Mouse (Mus musculus): ENCODE measurements around the gene Tmem53. TPM values are rescaled to one million over a fixed set of nuclear protein-coding genes. Genes with fewer than 3 reads are reported as not detected.

The Tmem53 gene
- polyA plus RNA-seq, 1 experiment from 2014 or later: 38.0 TPM

- Histone ChIP-seq H3K4me1 (ENCODE audit: control insufficient read depth in 2 of 2, insufficient read depth in 2 of 2, low read length in 2 of 2) (peaks cover 13 to 29% of the 10 kb centered on the region in 2 experiments), H3K4me2 (ENCODE audit: low read length) (peak overlapping the region; percentile 79), H3K4me3 (ENCODE audit: control insufficient read depth in 1 of 2, insufficient read depth in 1 of 2, low read depth in 1 of 2, low read length in 2 of 2) (peak overlapping the region; percentile 79 to 87), H3K9me3 (ENCODE audit: control insufficient read depth, low read length) (no peaks in the 10 kb centered on the region), H3K9ac (ENCODE audit: low read length) (peak overlapping the region; percentile 85), H3K36me3 (ENCODE audit: control insufficient read depth, insufficient read depth, low read length) (peaks cover 44% of the 10 kb centered on the region), H3K27ac (replicated peaks in 1 of 2; ENCODE audit: control insufficient read depth in 1 of 2, insufficient read depth in 1 of 2, low read depth in 2 of 2, low read length in 2 of 2) (peak overlapping the region; percentile 18 to 92; a peak in 3 of 4 replicates), H3K27me3 (ENCODE audit: control insufficient read depth, insufficient read depth, low read length) (no peaks in the 10 kb centered on the region)
- WGBS: 24% methylated on average over 25 of the region's 25 CpGs
- ATAC-seq (ENCODE audit: insufficient number of reproducible peaks, insufficient read depth, low FRiP score, low read depth): no peak
These were observed 36.7 kb downstream of the Tmem53 start for GRCm38 (mm10) chr4:117288277-117288926.

- Histone ChIP-seq H3K4me3 (ENCODE audit: control insufficient read depth in 1 of 2, insufficient read depth in 1 of 2, low read depth in 1 of 2, low read length in 2 of 2) (peak overlapping the region; percentile 79 to 87), H3K27ac (replicated peaks in 1 of 2; ENCODE audit: control insufficient read depth in 1 of 2, insufficient read depth in 1 of 2, low read depth in 2 of 2, low read length in 2 of 2) (peak overlapping the region; percentile 57 to 92), H3K4me2 (ENCODE audit: low read length) (peak overlapping the region; percentile 79), H3K9me3 (ENCODE audit: control insufficient read depth, low read length) (no peaks in the 10 kb centered on the region), H3K36me3 (ENCODE audit: control insufficient read depth, insufficient read depth, low read length) (peaks cover 38% of the 10 kb centered on the region), H3K9ac (ENCODE audit: low read length) (peak overlapping the region; percentile 85), H3K4me1 (ENCODE audit: control insufficient read depth in 2 of 2, insufficient read depth in 2 of 2, low read length in 2 of 2) (peaks cover 6 to 22% of the 10 kb centered on the region in 2 experiments), H3K27me3 (ENCODE audit: control insufficient read depth, insufficient read depth, low read length) (no peaks in the 10 kb centered on the region)
- WGBS: 1% methylated on average over 70 of the region's 80 CpGs
- peak; percentile 90 for ATAC-seq (ENCODE audit: insufficient number of reproducible peaks, insufficient read depth, low FRiP score, low read depth)
These were observed 37.4 kb downstream of the Tmem53 start for GRCm38 (mm10) chr4:117288927-117289801.

- Histone ChIP-seq H3K4me3 (ENCODE audit: control insufficient read depth in 1 of 2, insufficient read depth in 1 of 2, low read depth in 1 of 2, low read length in 2 of 2) (no peak overlapping the region), H3K36me3 (ENCODE audit: control insufficient read depth, insufficient read depth, low read length) (peaks cover 13% of the 10 kb centered on the region), H3K9me3 (ENCODE audit: control insufficient read depth, low read length) (no peaks in the 10 kb centered on the region), H3K4me2 (ENCODE audit: low read length) (no peak overlapping the region), H3K9ac (ENCODE audit: low read length) (no peak overlapping the region), H3K4me1 (ENCODE audit: control insufficient read depth in 2 of 2, insufficient read depth in 2 of 2, low read length in 2 of 2) (peaks cover 5 to 12% of the 10 kb centered on the region in 2 experiments; a peak in 3 of 4 replicates), H3K27me3 (ENCODE audit: control insufficient read depth, insufficient read depth, low read length) (no peaks in the 10 kb centered on the region), H3K27ac (replicated peaks in 1 of 2; ENCODE audit: control insufficient read depth in 1 of 2, insufficient read depth in 1 of 2, low read depth in 2 of 2, low read length in 2 of 2) (no peak overlapping the region)
- ATAC-seq (ENCODE audit: insufficient number of reproducible peaks, insufficient read depth, low FRiP score, low read depth): no peak
- 79% methylated on average over 2 of the region's 2 CpGs for WGBS
These were observed 39.9 kb downstream of the Tmem53 start for GRCm38 (mm10) chr4:117291696-117292095.

- Histone ChIP-seq H3K27me3 (ENCODE audit: control insufficient read depth, insufficient read depth, low read length) (peaks cover 14% of the 10 kb centered on the region; the same call in 1 of the 2 replicates), H3K27ac (replicated peaks in 1 of 2; ENCODE audit: control insufficient read depth in 1 of 2, insufficient read depth in 1 of 2, low read depth in 2 of 2, low read length in 2 of 2) (no peak overlapping the region), H3K9ac (ENCODE audit: low read length) (no peak overlapping the region), H3K4me3 (ENCODE audit: control insufficient read depth in 1 of 2, insufficient read depth in 1 of 2, low read depth in 1 of 2, low read length in 2 of 2) (no peak overlapping the region), H3K36me3 (ENCODE audit: control insufficient read depth, insufficient read depth, low read length) (no peaks in the 10 kb centered on the region), H3K9me3 (ENCODE audit: control insufficient read depth, low read length) (no peaks in the 10 kb centered on the region), H3K4me1 (ENCODE audit: control insufficient read depth in 2 of 2, insufficient read depth in 2 of 2, low read length in 2 of 2) (no peaks in the 10 kb centered on the region), H3K4me2 (ENCODE audit: low read length) (no peak overlapping the region)
- 83% methylated on average over 19 of the region's 19 CpGs for WGBS
- no peak for ATAC-seq (ENCODE audit: insufficient number of reproducible peaks, insufficient read depth, low FRiP score, low read depth)
These were observed 45.3 kb downstream of the Tmem53 start for GRCm38 (mm10) chr4:117296849-117297593.

- WGBS: 75% methylated on average over 9 of the region's 9 CpGs
- H3K27ac ChIP-seq (replicated peaks in 1 of 2; ENCODE audit: control insufficient read depth in 1 of 2, insufficient read depth in 1 of 2, low read depth in 2 of 2, low read length in 2 of 2): no peak overlapping the region
- peaks cover 16% of the 10 kb centered on the region; the same call in 1 of the 2 replicates for H3K27me3 ChIP-seq (ENCODE audit: control insufficient read depth, insufficient read depth, low read length)
- no peaks in the 10 kb centered on the region for H3K36me3 ChIP-seq (ENCODE audit: control insufficient read depth, insufficient read depth, low read length)
- ATAC-seq (ENCODE audit: insufficient number of reproducible peaks, insufficient read depth, low FRiP score, low read depth): no peak
- no peak overlapping the region for H3K4me2 ChIP-seq (ENCODE audit: low read length)
- H3K9me3 ChIP-seq (ENCODE audit: control insufficient read depth, low read length): no peaks in the 10 kb centered on the region
- no peak overlapping the region for H3K9ac ChIP-seq (ENCODE audit: low read length)
- no peak overlapping the region for H3K4me3 ChIP-seq (ENCODE audit: control insufficient read depth in 1 of 2, insufficient read depth in 1 of 2, low read depth in 1 of 2, low read length in 2 of 2)
- no peaks in the 10 kb centered on the region for H3K4me1 ChIP-seq (ENCODE audit: control insufficient read depth in 2 of 2, insufficient read depth in 2 of 2, low read length in 2 of 2)
These were observed 46.1 kb downstream of the Tmem53 start for GRCm38 (mm10) chr4:117297819-117298218.

GRCm38 (mm10) chr4:117299921-117300320, 48.2 kb downstream of the Tmem53 start:
- 79% methylated on average over 10 of the region's 10 CpGs for WGBS
- no peak overlapping the region for H3K27ac ChIP-seq (replicated peaks in 1 of 2; ENCODE audit: control insufficient read depth in 1 of 2, insufficient read depth in 1 of 2, low read depth in 2 of 2, low read length in 2 of 2)
- no peak overlapping the region for H3K4me3 ChIP-seq (ENCODE audit: control insufficient read depth in 1 of 2, insufficient read depth in 1 of 2, low read depth in 1 of 2, low read length in 2 of 2)
- H3K4me2 ChIP-seq (ENCODE audit: low read length): no peak overlapping the region
- no peaks in the 10 kb centered on the region for H3K36me3 ChIP-seq (ENCODE audit: control insufficient read depth, insufficient read depth, low read length)
- peaks cover 2 to 4% of the 10 kb centered on the region in 2 experiments; a peak in 1 of 4 replicates for H3K4me1 ChIP-seq (ENCODE audit: control insufficient read depth in 2 of 2, insufficient read depth in 2 of 2, low read length in 2 of 2)
- peaks cover 37% of the 10 kb centered on the region; the same call in 1 of the 2 replicates for H3K27me3 ChIP-seq (ENCODE audit: control insufficient read depth, insufficient read depth, low read length)
- no peaks in the 10 kb centered on the region for H3K9me3 ChIP-seq (ENCODE audit: control insufficient read depth, low read length)
- ATAC-seq (ENCODE audit: insufficient number of reproducible peaks, insufficient read depth, low FRiP score, low read depth): no peak
- no peak overlapping the region for H3K9ac ChIP-seq (ENCODE audit: low read length)

Measured in heart, embryonic 14.5 days (tissue).